In genomic region chr2:134956436-134956835, GRCm38 (mm10) we compare ENCODE assay signal across 16 mouse cellular contexts.
"Had no signal": no experiment of that assay in that cellular context is flagged by ENCODE, and none has a peak within 500 bp of the region (broad histone marks: within the 10 kb centered on the region; RNA-seq: fewer than 3 reads in every experiment).

No protein-coding gene starts in this region.

- H3K4me3 ChIP-seq: neural tube, embryonic 13.5 days; neural tube, embryonic 15.5 days; stomach, embryonic 15.5 days had no signal

- DNase-seq: retina, postnatal 1 day; right cerebral cortex, adult 18-20 months; right cerebral cortex, postnatal 14 days; right cerebral cortex, postnatal 25 days; right cerebral cortex, postnatal 4 days; spleen, adult 18-20 months; thymus, adult 18-20 months; thymus, adult 2 months; thymus, postnatal 14 days; thymus, postnatal 25 days; thymus, postnatal 36 days; thymus, postnatal 4 days had no signal

- H3K4me1 ChIP-seq: neural tube, embryonic 13.5 days; neural tube, embryonic 15.5 days; stomach, embryonic 15.5 days had no signal

- H3K9me3 ChIP-seq: neural tube, embryonic 13.5 days; neural tube, embryonic 15.5 days; stomach, embryonic 15.5 days had no signal

- H3K9ac ChIP-seq: neural tube, embryonic 13.5 days; neural tube, embryonic 15.5 days; stomach, embryonic 15.5 days had no signal

- H3K27me3 ChIP-seq: neural tube, embryonic 13.5 days; neural tube, embryonic 15.5 days; stomach, embryonic 15.5 days had no signal

- H3K27ac ChIP-seq: neural tube, embryonic 13.5 days; neural tube, embryonic 15.5 days; stomach, embryonic 15.5 days; stomach, postnatal 0 days had no signal

- H3K36me3 ChIP-seq: neural tube, embryonic 13.5 days; neural tube, embryonic 15.5 days; stomach, embryonic 15.5 days had no signal

- H3K4me2 ChIP-seq: neural tube, embryonic 13.5 days; neural tube, embryonic 15.5 days; stomach, embryonic 15.5 days had no signal
